In genomic region chr10:39534324-39535026, GRCm38 (mm10) we compare ENCODE assay signal across 8 mouse cellular contexts.
A peak's percentile ranks its signal among the peaks of the same experiment; 100 is the strongest.
DNase-seq lines count a peak whose midpoint lies in the region; ATAC-seq and TF ChIP-seq lines count a peak whose summit lies in the region.

No protein-coding gene starts in this region.

- H3K27me3 ChIP-seq in liver, embryonic 11.5 days (replicated peaks; ENCODE audit: control insufficient read depth, insufficient read depth, low read length) = no peaks in the 10 kb centered on the region
- no peaks in the 10 kb centered on the region for H3K27me3 ChIP-seq in liver, postnatal 0 days (ENCODE audit: insufficient read depth, low read length)
- no peaks in the 10 kb centered on the region for H3K27me3 ChIP-seq in forebrain, postnatal 0 days (ENCODE audit: insufficient read depth, low read length)
- no peaks in the 10 kb centered on the region for H3K27me3 ChIP-seq in neural tube, embryonic 11.5 days (ENCODE audit: control insufficient read depth, insufficient read depth, low read length)

- whole genome bisulfite sequencing in liver, embryonic 11.5 days = 72% methylated on average over 9 of the region's 9 CpGs
- 76% methylated on average over 9 of the region's 9 CpGs for WGBS in liver, postnatal 0 days (ENCODE audit: insufficient replicate concordance)
- 53% methylated on average over 9 of the region's 9 CpGs for WGBS in forebrain, postnatal 0 days
- WGBS in neural tube, embryonic 11.5 days = 50% methylated on average over 9 of the region's 9 CpGs

- H3K4me1 ChIP-seq in liver, embryonic 11.5 days (replicated peaks; ENCODE audit: control insufficient read depth, insufficient read depth, low read length) = 0 out of 2 replicates have a peak, but pooled peaks cover 4% of the 10 kb centered on the region
- no peaks in the 10 kb centered on the region for H3K4me1 ChIP-seq in liver, postnatal 0 days (ENCODE audit: insufficient read depth)
- peaks cover 4% of the 10 kb centered on the region; the same call in 1 of the 2 replicates for H3K4me1 ChIP-seq in forebrain, postnatal 0 days (ENCODE audit: insufficient read depth)
- peaks cover 26% of the 10 kb centered on the region for H3K4me1 ChIP-seq in neural tube, embryonic 11.5 days (ENCODE audit: control insufficient read depth, insufficient read depth, low read length)

- no peak for TF ChIP-seq CTCF in liver, postnatal 0 days (IDR thresholded peaks at IDR 0.05; ENCODE audit: low read depth)
- no peak for TF ChIP-seq CTCF in forebrain, postnatal 0 days (IDR thresholded peaks at IDR 0.05; ENCODE audit: low read depth)

- H3K36me3 ChIP-seq in liver, embryonic 11.5 days (ENCODE audit: control insufficient read depth, insufficient read depth, low read length) = 0 out of 2 replicates have a peak, but pooled peaks cover 2% of the 10 kb centered on the region
- peaks cover 5% of the 10 kb centered on the region; the same call in 1 of the 2 replicates for H3K36me3 ChIP-seq in liver, postnatal 0 days (replicated peaks; ENCODE audit: insufficient read depth, low read length)
- H3K36me3 ChIP-seq in forebrain, postnatal 0 days (ENCODE audit: insufficient read depth) = peaks cover 53% of the 10 kb centered on the region
- H3K36me3 ChIP-seq in neural tube, embryonic 11.5 days (ENCODE audit: control insufficient read depth, insufficient read depth, low read length) = 0 out of 2 replicates have a peak, but pooled peaks cover 2% of the 10 kb centered on the region

- no peak overlapping the region for H3K4me2 ChIP-seq in liver, embryonic 11.5 days
- H3K4me2 ChIP-seq in liver, postnatal 0 days (ENCODE audit: low read depth, low read length) = no peak overlapping the region
- H3K4me2 ChIP-seq in forebrain, postnatal 0 days (ENCODE audit: low read depth) = no peak overlapping the region
- H3K4me2 ChIP-seq in neural tube, embryonic 11.5 days (ENCODE audit: low read depth) = no peak overlapping the region

- H3K9ac ChIP-seq in liver, embryonic 11.5 days (ENCODE audit: low read depth, low read length) = no peak overlapping the region
- no peak overlapping the region for H3K9ac ChIP-seq in liver, postnatal 0 days (replicated peaks)
- H3K9ac ChIP-seq in forebrain, postnatal 0 days = no peak overlapping the region
- H3K9ac ChIP-seq in neural tube, embryonic 11.5 days (ENCODE audit: low read length) = peak overlapping the region; percentile 22

- 0 out of 2 replicates have a peak overlapping the region, but pooled peaks have one; percentile 19 for H3K27ac ChIP-seq in liver, embryonic 11.5 days (ENCODE audit: low read depth, low read length)
- no peak overlapping the region for H3K27ac ChIP-seq in liver, postnatal 0 days (ENCODE audit: low read depth)
- peak overlapping the region; percentile 67 for H3K27ac ChIP-seq in forebrain, postnatal 0 days (ENCODE audit: low read depth, low read length)
- peak overlapping the region; percentile 67 for H3K27ac ChIP-seq in neural tube, embryonic 11.5 days (ENCODE audit: low read depth, low read length)

- ATAC-seq in liver, embryonic 11.5 days (replicated peaks; ENCODE audit: low FRiP score) = no peak
- ATAC-seq in liver, postnatal 0 days = no peak
- ATAC-seq in forebrain, postnatal 0 days = peak; percentile 66
- ATAC-seq in neural tube, embryonic 11.5 days (ENCODE audit: insufficient read depth, low FRiP score, low TSS enrichment) = peak; percentile 48; the same call in 1 of the 2 replicates
- no peak for ATAC-seq in erythroblast, adult 5-6 weeks (replicated peaks; ENCODE audit: low FRiP score, poor library complexity, severe bottlenecking)

- H3K4me3 ChIP-seq in liver, embryonic 11.5 days (ENCODE audit: low read depth, low read length) = no peak overlapping the region
- no peak overlapping the region for H3K4me3 ChIP-seq in liver, postnatal 0 days (ENCODE audit: low read depth, low read length)
- no peak overlapping the region for H3K4me3 ChIP-seq in forebrain, postnatal 0 days (ENCODE audit: low read depth, low read length)
- H3K4me3 ChIP-seq in neural tube, embryonic 11.5 days (ENCODE audit: low read depth, low read length) = no peak overlapping the region

- no peaks in the 10 kb centered on the region for H3K9me3 ChIP-seq in liver, embryonic 11.5 days (ENCODE audit: control insufficient read depth, low read length)
- H3K9me3 ChIP-seq in liver, postnatal 0 days (ENCODE audit: low read length) = no peaks in the 10 kb centered on the region
- H3K9me3 ChIP-seq in forebrain, postnatal 0 days (ENCODE audit: low read length) = no peaks in the 10 kb centered on the region
- no peaks in the 10 kb centered on the region for H3K9me3 ChIP-seq in neural tube, embryonic 11.5 days (ENCODE audit: control insufficient read depth, low read length)

- no peak for TF ChIP-seq EP300 in liver, postnatal 0 days (IDR thresholded peaks at IDR 0.05; ENCODE audit: low read depth)

- DNase-seq in liver, embryonic 11.5 days (ENCODE audit: low spot score) = no peak
- DNase-seq in liver, postnatal 0 days = no peak
- no peak for DNase-seq in forebrain, postnatal 0 days
- DNase-seq in kidney, postnatal 14 days = peak; percentile 82
- peak; percentile 71 for DNase-seq in neural tube, embryonic 11.5 days (ENCODE audit: low spot score)
- no peak for DNase-seq in layer of hippocampus, postnatal 10 days (ENCODE audit: low spot score in 2 of 2)
- DNase-seq in adrenal gland, postnatal 10 days = no peak

Comparison
In these comparisons a context has a peak if more than half of its experiments do, and no peak if none do; other contexts are left out.
1. ATAC-seq: peak in forebrain, postnatal 0 days (single experiment) and neural tube, embryonic 11.5 days (single experiment); none in liver, embryonic 11.5 days (single experiment), liver, postnatal 0 days (single experiment) and erythroblast, adult 5-6 weeks (single experiment).
2. DNase-seq: peak in kidney, postnatal 14 days (single experiment) and neural tube, embryonic 11.5 days (single experiment); none in liver, embryonic 11.5 days (single experiment), liver, postnatal 0 days (single experiment), forebrain, postnatal 0 days (single experiment), layer of hippocampus, postnatal 10 days (0 of 2) and adrenal gland, postnatal 10 days (single experiment).